Mouse (Mus musculus): ENCODE measurements around the gene Zfp414. TPM values are rescaled to one million over a fixed set of nuclear protein-coding genes. Genes with fewer than 3 reads are reported as not detected.

Zfp414 gene
- polyA plus RNA-seq, 1 experiment from 2014 or later, result 71.8 TPM

- Histone ChIP-seq H3K4me2 (ENCODE audit: low read depth, low read length, severe bottlenecking) (no peak overlapping the region), H3K27me3 (ENCODE audit: control insufficient read depth, insufficient read depth, low read length) (no peaks in the 10 kb centered on the region), H3K4me3 (ENCODE audit: low read depth, low read length) (no peak overlapping the region), H3K27ac (ENCODE audit: low read depth, low read length) (no peak overlapping the region), H3K9ac (ENCODE audit: low read length) (no peak overlapping the region), H3K9me3 (ENCODE audit: control insufficient read depth, low read length) (no peaks in the 10 kb centered on the region), H3K4me1 (replicated peaks; ENCODE audit: control insufficient read depth, insufficient read depth, low read length) (no peaks in the 10 kb centered on the region), H3K36me3 (ENCODE audit: control insufficient read depth, insufficient read depth, low read length) (peaks cover 3% of the 10 kb centered on the region; the same call in 1 of the 2 replicates)
- 86% methylated on average over 1 of the region's 1 CpGs for WGBS
- DNase-seq (ENCODE audit: low spot score) (no peak), ATAC-seq (replicated peaks; ENCODE audit: low FRiP score) (no peak)
Measured at GRCm38 (mm10) chr17:33673837-33674236, 44.9 kb downstream of the Zfp414 start.

DNA sequence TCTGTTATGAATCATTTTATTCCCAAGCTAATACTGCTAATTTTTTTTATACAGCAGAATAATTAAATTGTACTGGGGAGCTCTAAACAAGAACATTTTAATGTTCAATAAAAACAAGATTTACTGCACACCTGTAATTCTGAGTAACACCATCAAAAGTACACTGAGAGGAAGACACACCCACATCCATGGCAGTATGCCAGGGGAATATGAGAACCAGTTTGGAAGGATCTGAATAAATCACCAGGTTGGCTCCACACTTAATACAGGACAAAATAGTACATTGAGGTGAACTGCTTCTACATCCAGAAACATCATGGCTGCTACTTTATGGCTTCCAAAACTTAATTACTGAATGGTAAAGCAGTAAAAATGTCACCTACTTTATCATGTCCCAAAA, 46.6 kb downstream of the Zfp414 start:
- Histone ChIP-seq H3K9ac (ENCODE audit: low read length) (no peak overlapping the region), H3K36me3 (ENCODE audit: control insufficient read depth, insufficient read depth, low read length) (peaks cover 3% of the 10 kb centered on the region; the same call in 1 of the 2 replicates), H3K4me1 (replicated peaks; ENCODE audit: control insufficient read depth, insufficient read depth, low read length) (no peaks in the 10 kb centered on the region), H3K27me3 (ENCODE audit: control insufficient read depth, insufficient read depth, low read length) (no peaks in the 10 kb centered on the region), H3K27ac (ENCODE audit: low read depth, low read length) (no peak overlapping the region), H3K4me2 (ENCODE audit: low read depth, low read length, severe bottlenecking) (no peak overlapping the region), H3K9me3 (ENCODE audit: control insufficient read depth, low read length) (no peaks in the 10 kb centered on the region), H3K4me3 (ENCODE audit: low read depth, low read length) (no peak overlapping the region)
- ATAC-seq (replicated peaks; ENCODE audit: low FRiP score) (no peak), DNase-seq (ENCODE audit: low spot score) (no peak)

- ATAC-seq (replicated peaks; ENCODE audit: low FRiP score) (no peak), DNase-seq (ENCODE audit: low spot score) (no peak)
- Histone ChIP-seq H3K4me2 (ENCODE audit: low read depth, low read length, severe bottlenecking) (no peak overlapping the region), H3K27me3 (ENCODE audit: control insufficient read depth, insufficient read depth, low read length) (no peaks in the 10 kb centered on the region), H3K36me3 (ENCODE audit: control insufficient read depth, insufficient read depth, low read length) (peaks cover 3% of the 10 kb centered on the region; the same call in 1 of the 2 replicates), H3K4me3 (ENCODE audit: low read depth, low read length) (no peak overlapping the region), H3K4me1 (replicated peaks; ENCODE audit: control insufficient read depth, insufficient read depth, low read length) (no peaks in the 10 kb centered on the region), H3K9me3 (ENCODE audit: control insufficient read depth, low read length) (no peaks in the 10 kb centered on the region), H3K9ac (ENCODE audit: low read length) (no peak overlapping the region), H3K27ac (ENCODE audit: low read depth, low read length) (no peak overlapping the region)
- 94% methylated on average over 2 of the region's 2 CpGs for WGBS
Measured at GRCm38 (mm10) chr17:33676086-33676485, 47.2 kb downstream of the Zfp414 start.

GRCm38 (mm10) chr17:33678771-33679170, 49.9 kb downstream of the Zfp414 start:
- H3K36me3 ChIP-seq (ENCODE audit: control insufficient read depth, insufficient read depth, low read length), result peaks cover 3% of the 10 kb centered on the region; the same call in 1 of the 2 replicates
- H3K4me2 ChIP-seq (ENCODE audit: low read depth, low read length, severe bottlenecking), result no peak overlapping the region
- H3K4me3 ChIP-seq (ENCODE audit: low read depth, low read length), result no peak overlapping the region
- H3K27me3 ChIP-seq (ENCODE audit: control insufficient read depth, insufficient read depth, low read length), result no peaks in the 10 kb centered on the region
- H3K9me3 ChIP-seq (ENCODE audit: control insufficient read depth, low read length), result no peaks in the 10 kb centered on the region
- ATAC-seq (replicated peaks; ENCODE audit: low FRiP score) (no peak), DNase-seq (ENCODE audit: low spot score) (no peak)
- H3K9ac ChIP-seq (ENCODE audit: low read length), result no peak overlapping the region
- H3K27ac ChIP-seq (ENCODE audit: low read depth, low read length), result no peak overlapping the region
- H3K4me1 ChIP-seq (replicated peaks; ENCODE audit: control insufficient read depth, insufficient read depth, low read length), result peaks cover 8% of the 10 kb centered on the region

Other genes with a start within 250 kb of the Zfp414 start
- gene Zfp101, start 234.4 kb upstream of the Zfp414 start, polyA plus RNA-seq (2014; fragmentation: Nextera tagmentation; extraction: Ambion mirVana), result 21.6 and 25.0 TPM in 2 replicates
- not detected in 2 replicates for gene Actl9, start 196.2 kb upstream of the Zfp414 start, polyA plus RNA-seq (2014; fragmentation: Nextera tagmentation; extraction: Ambion mirVana)
- 51.2 and 54.7 TPM in 2 replicates for gene Adamts10, start 104.9 kb upstream of the Zfp414 start, polyA plus RNA-seq (2014; fragmentation: Nextera tagmentation; extraction: Ambion mirVana)
- 1.5 and 2.2 TPM in 2 replicates for gene Myo1f, start 73.4 kb upstream of the Zfp414 start, polyA plus RNA-seq (2014; fragmentation: Nextera tagmentation; extraction: Ambion mirVana)
- gene Pram1, start 9.0 kb downstream of the Zfp414 start, polyA plus RNA-seq (2014; fragmentation: Nextera tagmentation; extraction: Ambion mirVana), result 0.61 and 1.2 TPM in 2 replicates
- gene Hnrnpm, start 57.8 kb downstream of the Zfp414 start, polyA plus RNA-seq (2014; fragmentation: Nextera tagmentation; extraction: Ambion mirVana), result 574 and 590 TPM in 2 replicates
- gene March2, start 89.6 kb downstream of the Zfp414 start, polyA plus RNA-seq (2014; fragmentation: Nextera tagmentation; extraction: Ambion mirVana), result 39.3 and 40.1 TPM in 2 replicates
- 330 and 338 TPM in 2 replicates for gene Rab11b, start 131.4 kb downstream of the Zfp414 start, polyA plus RNA-seq (2014; fragmentation: Nextera tagmentation; extraction: Ambion mirVana)
- 16.6 and 20.9 TPM in 2 replicates for gene Angptl4, start 152.7 kb downstream of the Zfp414 start, polyA plus RNA-seq (2014; fragmentation: Nextera tagmentation; extraction: Ambion mirVana)
- gene Kank3, start 181.4 kb downstream of the Zfp414 start, polyA plus RNA-seq (2014; fragmentation: Nextera tagmentation; extraction: Ambion mirVana), result 30.4 and 31.1 TPM in 2 replicates
- 758 and 759 TPM in 2 replicates for gene Rps28, start 195.5 kb downstream of the Zfp414 start, polyA plus RNA-seq (2014; fragmentation: Nextera tagmentation; extraction: Ambion mirVana)
- gene Ndufa7, start 195.5 kb downstream of the Zfp414 start, polyA plus RNA-seq (2014; fragmentation: Nextera tagmentation; extraction: Ambion mirVana), result 374 and 400 TPM in 2 replicates
- gene Cd320, start 214.0 kb downstream of the Zfp414 start, polyA plus RNA-seq (2014; fragmentation: Nextera tagmentation; extraction: Ambion mirVana), result 62.9 and 74.6 TPM in 2 replicates
- gene Gm7029, start 244.7 kb downstream of the Zfp414 start, polyA plus RNA-seq (2014; fragmentation: Nextera tagmentation; extraction: Ambion mirVana), result not detected in 2 replicates

Data from forebrain, embryonic 11.5 days (tissue).